Mouse (Mus musculus) liver, embryonic 14.5 days (tissue): Measurements from ENCODE around the gene Rapgefl1. TPM values are rescaled to one million over a fixed set of nuclear protein-coding genes. Genes with fewer than 3 reads are reported as not detected.

Experiments
- ATAC-seq: fragments of 200-750 bp; cut with Nextera tagmentation; 2 replicates; pipeline ENCODE4 v1.8.0; 2017; ENCODE audit warnings: moderate number of reproducible peaks, mild to moderate bottlenecking, moderate library complexity; ENCODE audit not compliant: insufficient read depth
- DNase-seq, 3 experiments: peaks; one replicate each; pipeline ENCODE4 v3.0.0-alpha.2; 2012 to 2013; ENCODE audit warnings: low read depth in 3 of 3, low spot score in 3 of 3
- H3K27ac ChIP-seq: fragments of 300-500 bp; sonication (generic); 2 replicates; pipeline ENCODE4 v1.5.1; 2014; ENCODE audit warnings: moderate library complexity, mild to moderate bottlenecking, control low read depth, inconsistent platforms
- H3K27me3 ChIP-seq: fragments of 300-500 bp; sonication (generic); 2 replicates; pipeline ENCODE4 v1.6.1; 2014; ENCODE audit warnings: mild to moderate bottlenecking, low read length, moderate library complexity; ENCODE audit not compliant: control insufficient read depth, insufficient read depth
- H3K36me3 ChIP-seq: fragments of 300-500 bp; sonication (generic); replicated peaks from 2 replicates; pipeline ENCODE4 v1.6.1; 2014; ENCODE audit warnings: low read depth; ENCODE audit not compliant: control insufficient read depth, insufficient read depth
- H3K4me1 ChIP-seq, 2 experiments: fragments of 200-500 bp in 1 of 2; fragments of 300-500 bp in 1 of 2; sonication (generic) in 1 of 2; replicated peaks; 2 replicates each; pipeline ENCODE4 v1.6.1; 2012 to 2014; ENCODE audit warnings: antibody characterized with exemption in 1 of 2, inconsistent platforms in 1 of 2, low read length in 1 of 2; ENCODE audit not compliant: control insufficient read depth in 2 of 2, insufficient read depth in 2 of 2
- H3K4me2 ChIP-seq: fragments of 300-500 bp; sonication (generic); 2 replicates; pipeline ENCODE4 v1.6.1; 2014; ENCODE audit warnings: low read depth, mild to moderate bottlenecking, control low read depth, moderate library complexity
- H3K4me3 ChIP-seq, 2 experiments: fragments of 200-500 bp in 1 of 2; fragments of 300-500 bp in 1 of 2; sonication (generic) in 1 of 2; 2 replicates each; pipeline ENCODE4 v1.5.1; 2012 to 2014; ENCODE audit warnings: low read depth in 2 of 2, low read length in 2 of 2, mild to moderate bottlenecking in 2 of 2, control low read depth in 1 of 2, inconsistent platforms in 1 of 2, moderate library complexity in 1 of 2; ENCODE audit not compliant: insufficient read depth in 1 of 2
- H3K9ac ChIP-seq: fragments of 300-500 bp; sonication (generic); replicated peaks from 2 replicates; pipeline ENCODE4 v1.6.1; 2014; ENCODE audit warnings: mild to moderate bottlenecking, control low read depth, moderate library complexity
- H3K9me3 ChIP-seq: fragments of 300-500 bp; sonication (generic); 2 replicates; pipeline ENCODE4 v1.6.1; 2016; ENCODE audit warnings: low read length, mixed read lengths; ENCODE audit not compliant: control insufficient read depth
- CTCF ChIP-seq: IDR thresholded peaks from 2 replicates; pipeline ENCODE4 v1.5.1; 2016; ENCODE audit warnings: antibody characterized with exemption, low read depth, control low read depth
- EP300 ChIP-seq: IDR thresholded peaks from 2 replicates; pipeline ENCODE4 v1.6.1; 2016; ENCODE audit warnings: antibody characterized with exemption, low read depth
- WGBS: fragments of 180-500 bp; shearing (Covaris S2); extraction: QIAGEN DNeasy Blood & Tissue Kit; methylation state at CpG from one replicate; pipeline ENCODE4 v1.1.7; 2014; ENCODE audit not compliant: insufficient replicate concordance; 5-methylcytosine and 5-hydroxymethylcytosine counted together
- polyA plus RNA-seq, 2 experiments: library from polyadenylated mRNA; depleted of rRNA in 1 of 2; stranded (reverse) in 1 of 2; unstranded in 1 of 2; fragments of >200 nt; fragmentation: Nextera tagmentation in 1 of 2; extraction: Ambion mirVana in 1 of 2; gene quantifications; 2 replicates each; pipeline versions ENCODE4 v1.2.1 to v1.2.3; 2012 to 2014

Rapgefl1 gene
- polyA plus RNA-seq, 2 experiments, result 0.06 to 0.52 TPM

DNA sequence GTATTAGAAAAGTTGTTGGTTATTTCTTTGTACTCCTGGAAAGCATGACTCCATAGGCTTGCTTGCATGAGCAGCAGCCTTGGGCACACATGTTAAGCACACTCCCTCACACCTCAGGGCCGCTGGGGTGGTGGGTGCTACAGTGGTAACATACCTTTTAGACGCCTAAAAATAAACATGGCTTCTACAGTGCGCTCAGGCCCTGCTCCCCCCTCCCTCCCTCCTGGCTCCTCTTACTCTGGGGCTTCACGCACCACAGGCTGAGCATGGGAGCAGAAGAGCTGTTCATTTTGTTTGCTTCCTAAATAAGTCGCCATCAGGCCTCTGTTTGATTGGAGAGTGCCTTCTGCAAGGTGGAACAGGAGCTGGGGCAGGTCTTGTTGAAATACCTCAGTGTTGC is 39.3 kb upstream of the Rapgefl1 start:
- no peaks in the 10 kb centered on the region for H3K27me3 ChIP-seq
- H3K4me2 ChIP-seq, result peak overlapping the region; percentile 95
- TF ChIP-seq CTCF (no peak), EP300 (no peak)
- no peak overlapping the region; the same call in 1 of the 2 replicates for H3K27ac ChIP-seq
- ATAC-seq (no peak), DNase-seq (no peak)
- no peaks in the 10 kb centered on the region for H3K9me3 ChIP-seq
- peaks cover 31% of the 10 kb centered on the region for H3K36me3 ChIP-seq
- H3K4me1 ChIP-seq, result peaks cover 15 to 17% of the 10 kb centered on the region in 2 experiments
- 24% methylated on average over 5 of the region's 5 CpGs for WGBS
- peak overlapping the region; percentile 98 for H3K9ac ChIP-seq
- peak overlapping the region; percentile 85 to 99 for H3K4me3 ChIP-seq

DNA sequence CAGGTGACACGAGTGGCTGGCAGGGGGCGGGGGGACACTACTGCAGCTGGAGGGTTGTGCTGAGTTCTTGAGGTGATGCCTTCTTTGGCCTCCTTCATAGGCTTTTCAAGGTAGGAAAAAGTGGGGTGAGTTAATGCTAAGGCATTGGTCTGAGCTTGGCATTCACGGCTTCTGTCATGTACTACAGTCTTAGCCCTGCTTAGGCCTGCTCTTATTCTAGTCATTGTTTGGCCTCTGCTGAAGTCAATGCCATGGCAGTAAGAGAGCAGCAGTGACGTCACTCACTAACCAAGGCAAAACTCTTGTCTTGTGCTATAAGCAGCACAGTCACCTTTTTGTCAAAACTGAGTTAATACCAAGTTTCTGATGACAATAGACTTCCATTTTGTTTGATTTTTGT is 38.7 kb upstream of the Rapgefl1 start:
- Histone ChIP-seq H3K4me2 (peak overlapping the region; percentile 95), H3K27ac (no peak overlapping the region), H3K9me3 (no peaks in the 10 kb centered on the region), H3K9ac (no peak overlapping the region; the same call in 1 of the 2 replicates), H3K4me3 (peak overlapping the region in 1 of 2 experiments; percentile 99; a peak in 2 of 4 replicates), H3K36me3 (peaks cover 36% of the 10 kb centered on the region), H3K27me3 (no peaks in the 10 kb centered on the region), H3K4me1 (peaks cover 15 to 17% of the 10 kb centered on the region in 2 experiments)
- DNase-seq (no peak), ATAC-seq (no peak)
- WGBS, result 69% methylated on average over 4 of the region's 4 CpGs
- TF ChIP-seq CTCF (no peak), EP300 (no peak)

DNA sequence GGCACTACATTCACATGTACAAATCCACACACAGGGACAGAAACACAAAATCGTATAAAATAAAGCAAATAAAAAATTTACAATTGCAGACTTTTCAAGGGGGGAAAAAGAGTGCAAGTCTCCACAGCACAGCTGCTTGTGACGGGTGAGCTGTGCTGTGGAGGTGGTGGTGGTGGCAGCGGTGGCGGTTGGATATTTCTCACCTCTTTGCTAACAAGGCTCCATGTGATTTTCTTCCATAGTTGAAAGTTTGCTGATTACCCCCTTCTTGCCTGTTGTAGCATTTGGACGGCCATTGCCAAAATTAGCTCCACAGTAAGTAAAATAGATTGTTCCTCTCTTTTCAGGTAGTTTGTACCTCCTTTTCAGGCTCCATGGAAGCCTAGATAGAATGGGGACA is 32.0 kb upstream of the Rapgefl1 start, which contains the start of gene Casc3:
Casc3 (plus strand) TSS at position 301 of the 400 bp plus-strand sequence.
- Histone ChIP-seq H3K9ac (no peak within 1 kb of the TSS), H3K4me3 (no peak within 1 kb of the TSS), H3K4me2 (no peak within 1 kb of the TSS), H3K36me3 (peaks cover 53% of the 10 kb centered on the region), H3K4me1 (peaks cover 0 to 3% of the 10 kb centered on the region in 2 experiments; a peak in 3 of 4 replicates), H3K27ac (no peak within 1 kb of the TSS), H3K9me3 (no peaks in the 10 kb centered on the region), H3K27me3 (no peaks in the 10 kb centered on the region)
- TF ChIP-seq CTCF (no peak), EP300 (no peak)
- ATAC-seq (no peak), DNase-seq (no peak)
- 85% methylated on average over 5 of the region's 5 CpGs for WGBS

GRCm38 (mm10) chr11:98808417-98808816 is 28.2 kb upstream of the Rapgefl1 start:
- ATAC-seq (no peak), DNase-seq (no peak)
- 64% methylated on average over 2 of the region's 2 CpGs for WGBS
- TF ChIP-seq EP300 (no peak), CTCF (no peak)
- Histone ChIP-seq H3K36me3 (peaks cover 41% of the 10 kb centered on the region), H3K9me3 (no peaks in the 10 kb centered on the region), H3K4me1 (peaks cover 5 to 15% of the 10 kb centered on the region in 2 experiments), H3K4me2 (peak overlapping the region; percentile 71), H3K27me3 (no peaks in the 10 kb centered on the region), H3K27ac (peak overlapping the region; percentile 53), H3K9ac (peak overlapping the region; percentile 82; the same call in 1 of the 2 replicates), H3K4me3 (0 out of 4 replicates have a peak overlapping the region, but pooled peaks of 1 of the 2 experiments have one; percentile 79)

DNA sequence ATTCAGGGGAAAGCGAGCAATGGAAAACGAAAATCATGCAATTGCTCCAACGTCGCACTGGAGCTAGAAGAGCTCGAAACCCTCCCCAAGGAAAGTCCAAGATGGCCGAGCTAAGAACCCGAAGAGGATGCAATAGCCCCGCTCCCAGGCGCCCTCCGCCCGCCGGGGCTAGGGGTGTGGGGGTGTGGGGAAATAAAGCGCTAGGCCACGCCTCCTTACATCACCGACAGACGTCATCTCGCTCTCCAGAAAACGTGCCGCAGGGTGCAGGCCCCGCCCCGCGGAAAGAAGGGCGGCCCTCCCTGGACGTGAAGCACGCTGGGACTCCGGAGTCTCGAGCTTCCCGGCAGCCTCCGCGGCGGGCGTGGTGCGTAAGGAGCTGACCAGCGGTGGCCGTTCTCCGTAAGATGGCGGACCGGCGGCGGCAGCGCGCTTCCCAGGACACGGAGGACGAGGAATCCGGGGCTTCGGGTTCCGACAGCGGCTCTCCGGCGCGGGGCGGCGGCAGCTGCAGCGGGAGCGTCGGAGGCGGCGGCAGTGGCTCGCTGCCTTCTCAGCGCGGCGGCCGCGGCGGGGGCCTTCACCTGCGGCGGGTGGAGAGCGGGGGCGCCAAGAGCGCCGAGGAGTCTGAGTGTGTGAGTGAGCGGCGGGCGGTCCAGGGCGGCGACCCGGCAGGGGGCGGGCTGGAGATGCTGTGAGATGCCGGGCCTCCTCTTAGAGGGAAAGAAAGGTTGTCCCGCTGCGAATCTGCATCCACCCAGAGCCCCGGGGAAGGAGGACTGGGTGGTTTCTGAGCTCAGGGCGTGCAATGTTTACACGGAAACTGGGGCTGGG is 26.9 kb upstream of the Rapgefl1 start:
- Histone ChIP-seq H3K27me3 (no peaks in the 10 kb centered on the region), H3K36me3 (peaks cover 41% of the 10 kb centered on the region), H3K9me3 (no peaks in the 10 kb centered on the region), H3K4me2 (peak overlapping the region; percentile 71), H3K4me1 (peaks cover 5 to 15% of the 10 kb centered on the region in 2 experiments), H3K9ac (peak overlapping the region; percentile 82), H3K27ac (peak overlapping the region; percentile 87), H3K4me3 (peak overlapping the region; percentile 79 to 87)
- TF ChIP-seq EP300, result no peak
- peak; percentile 54 for TF ChIP-seq CTCF
- DNase-seq (peak; percentile 97 to 98 (median 97)), ATAC-seq (peak; percentile 100)
- WGBS, result under 1% methylated on average over 81 of the region's 84 CpGs
